Comparison of ENCODE assay signal across 8 mouse cellular contexts in the genomic region with DNA sequence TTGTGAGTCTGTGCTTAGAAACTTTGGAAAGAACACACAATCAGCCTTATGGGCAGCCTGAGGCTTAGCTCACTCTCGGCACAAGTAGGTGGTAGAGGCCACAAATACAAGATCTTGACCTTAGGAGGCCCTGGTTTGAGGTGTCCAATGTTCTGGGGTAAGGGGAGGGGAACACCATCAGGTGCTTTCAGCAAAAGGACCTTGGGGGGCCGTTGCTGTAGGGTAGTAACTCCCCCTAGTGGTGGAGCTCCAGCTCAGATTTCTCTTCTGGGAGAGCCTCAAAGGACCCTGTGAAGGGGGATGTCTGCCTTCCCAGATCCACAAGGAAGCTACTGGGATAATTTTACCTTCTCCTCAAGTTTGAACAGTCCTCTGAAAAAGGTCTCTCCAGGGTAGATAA. TPM values are rescaled to one million over a fixed set of nuclear protein-coding genes. Genes with fewer than 3 reads are reported as not detected.
DNase-seq lines count a peak whose midpoint lies in the region; ATAC-seq and TF ChIP-seq lines count a peak whose summit lies in the region.

No protein-coding gene starts in this region.

- H3K9me3 ChIP-seq in forebrain, embryonic 14.5 days (replicated peaks; ENCODE audit: control insufficient read depth, low read length) = no peaks in the 10 kb centered on the region
- no peaks in the 10 kb centered on the region for H3K9me3 ChIP-seq in forebrain, embryonic 15.5 days
- H3K9me3 ChIP-seq in midbrain, postnatal 0 days (ENCODE audit: low read length) = no peaks in the 10 kb centered on the region
- H3K9me3 ChIP-seq in midbrain, embryonic 11.5 days (ENCODE audit: control insufficient read depth, low read length) = no peaks in the 10 kb centered on the region
- H3K9me3 ChIP-seq in hindbrain, postnatal 0 days (ENCODE audit: low read length) = no peaks in the 10 kb centered on the region

- H3K4me3 ChIP-seq in forebrain, embryonic 14.5 days (ENCODE audit: low read depth, low read length) = no peak overlapping the region
- no peak overlapping the region for H3K4me3 ChIP-seq in forebrain, embryonic 15.5 days
- H3K4me3 ChIP-seq in midbrain, postnatal 0 days (ENCODE audit: low read depth, low read length) = no peak overlapping the region
- no peak overlapping the region for H3K4me3 ChIP-seq in midbrain, embryonic 11.5 days (ENCODE audit: low read depth, low read length)
- no peak overlapping the region for H3K4me3 ChIP-seq in hindbrain, postnatal 0 days (ENCODE audit: low read length)

- peak; percentile 60 for TF ChIP-seq CTCF in midbrain, postnatal 0 days (IDR thresholded peaks at IDR 0.05)
- TF ChIP-seq CTCF in hindbrain, postnatal 0 days (IDR thresholded peaks at IDR 0.05; ENCODE audit: low read depth) = peak; percentile 68

- H3K27me3 ChIP-seq in forebrain, embryonic 14.5 days (replicated peaks; ENCODE audit: control insufficient read depth, insufficient read depth, low read length) = no peaks in the 10 kb centered on the region
- H3K27me3 ChIP-seq in forebrain, embryonic 15.5 days = no peaks in the 10 kb centered on the region
- no peaks in the 10 kb centered on the region for H3K27me3 ChIP-seq in midbrain, postnatal 0 days (ENCODE audit: insufficient read depth, low read length)
- no peaks in the 10 kb centered on the region for H3K27me3 ChIP-seq in midbrain, embryonic 11.5 days (ENCODE audit: control insufficient read depth, insufficient read depth, low read length)
- H3K27me3 ChIP-seq in hindbrain, postnatal 0 days (ENCODE audit: insufficient read depth, low read length) = no peaks in the 10 kb centered on the region
- H3K27me3 ChIP-seq in splenic B cell, adult 2 months (ENCODE audit: control insufficient read depth, insufficient read depth, low read length, poor library complexity, severe bottlenecking) = no peaks in the 10 kb centered on the region

- no peaks in the 10 kb centered on the region for H3K36me3 ChIP-seq in forebrain, embryonic 14.5 days (ENCODE audit: control insufficient read depth, insufficient read depth, low read length)
- H3K36me3 ChIP-seq in forebrain, embryonic 15.5 days = no peaks in the 10 kb centered on the region
- no peaks in the 10 kb centered on the region for H3K36me3 ChIP-seq in midbrain, postnatal 0 days (ENCODE audit: insufficient read depth, low read length)
- no peaks in the 10 kb centered on the region for H3K36me3 ChIP-seq in midbrain, embryonic 11.5 days (ENCODE audit: control insufficient read depth, insufficient read depth, low read length)
- no peaks in the 10 kb centered on the region for H3K36me3 ChIP-seq in hindbrain, postnatal 0 days (ENCODE audit: insufficient read depth, low read length)
- H3K36me3 ChIP-seq in splenic B cell, adult 2 months (ENCODE audit: control insufficient read depth, insufficient read depth, low read length, poor library complexity, severe bottlenecking) = no peaks in the 10 kb centered on the region

- no peak overlapping the region for H3K4me2 ChIP-seq in forebrain, embryonic 14.5 days (ENCODE audit: low read length)
- H3K4me2 ChIP-seq in forebrain, embryonic 15.5 days (replicated peaks) = no peak overlapping the region
- no peak overlapping the region for H3K4me2 ChIP-seq in midbrain, postnatal 0 days (ENCODE audit: low read depth, low read length, poor library complexity, severe bottlenecking)
- no peak overlapping the region for H3K4me2 ChIP-seq in midbrain, embryonic 11.5 days
- no peak overlapping the region for H3K4me2 ChIP-seq in hindbrain, postnatal 0 days (ENCODE audit: low read depth, low read length)

- H3K27ac ChIP-seq in forebrain, embryonic 14.5 days (ENCODE audit: low read depth, low read length) = no peak overlapping the region
- H3K27ac ChIP-seq in forebrain, embryonic 15.5 days (replicated peaks) = no peak overlapping the region
- no peak overlapping the region for H3K27ac ChIP-seq in midbrain, postnatal 0 days (ENCODE audit: low read depth, low read length)
- no peak overlapping the region for H3K27ac ChIP-seq in midbrain, embryonic 11.5 days (ENCODE audit: low read depth, low read length)
- no peak overlapping the region for H3K27ac ChIP-seq in hindbrain, postnatal 0 days

- H3K9ac ChIP-seq in forebrain, embryonic 14.5 days (ENCODE audit: low read length) = no peak overlapping the region
- no peak overlapping the region for H3K9ac ChIP-seq in forebrain, embryonic 15.5 days (replicated peaks)
- H3K9ac ChIP-seq in midbrain, postnatal 0 days (replicated peaks; ENCODE audit: low read length, poor library complexity, severe bottlenecking) = no peak overlapping the region
- no peak overlapping the region for H3K9ac ChIP-seq in midbrain, embryonic 11.5 days (ENCODE audit: low read length)
- no peak overlapping the region for H3K9ac ChIP-seq in hindbrain, postnatal 0 days (replicated peaks; ENCODE audit: low read length)

- H3K4me1 ChIP-seq in forebrain, embryonic 14.5 days (ENCODE audit: control insufficient read depth, insufficient read depth, low read length) = no peaks in the 10 kb centered on the region
- peaks cover 7% of the 10 kb centered on the region; the same call in 1 of the 2 replicates for H3K4me1 ChIP-seq in forebrain, embryonic 15.5 days
- H3K4me1 ChIP-seq in midbrain, postnatal 0 days (ENCODE audit: insufficient read depth, low read length) = no peaks in the 10 kb centered on the region
- H3K4me1 ChIP-seq in midbrain, embryonic 11.5 days (ENCODE audit: control insufficient read depth, insufficient read depth, low read length) = no peaks in the 10 kb centered on the region
- H3K4me1 ChIP-seq in hindbrain, postnatal 0 days (ENCODE audit: insufficient read depth, low read length) = no peaks in the 10 kb centered on the region

- ATAC-seq in forebrain, embryonic 14.5 days = no peak
- ATAC-seq in forebrain, embryonic 15.5 days (replicated peaks) = no peak
- no peak for ATAC-seq in midbrain, postnatal 0 days (ENCODE audit: low FRiP score)
- ATAC-seq in midbrain, embryonic 11.5 days (ENCODE audit: low FRiP score) = no peak
- ATAC-seq in hindbrain, postnatal 0 days = no peak
- ATAC-seq in frontal cortex, adult (ENCODE audit: low TSS enrichment) = no peak

- DNase-seq in forebrain, embryonic 14.5 days (ENCODE audit: low spot score) = peak; percentile 47
- peak; percentile 38 for DNase-seq in midbrain, postnatal 0 days (ENCODE audit: low spot score)
- no peak for DNase-seq in midbrain, embryonic 11.5 days (ENCODE audit: low spot score, missing footprints)
- peak; percentile 55 for DNase-seq in hindbrain, postnatal 0 days (ENCODE audit: low spot score)
- peak; percentile 80 for DNase-seq in splenic B cell, adult 2 months (ENCODE audit: low read depth, low spot score)
- DNase-seq in left cerebral cortex, adult 11 months (ENCODE audit: low spot score) = no peak

- WGBS in forebrain, embryonic 14.5 days = 21% methylated on average over 2 of the region's 2 CpGs
- 13% methylated on average over 2 of the region's 2 CpGs for WGBS in forebrain, embryonic 15.5 days
- WGBS in midbrain, postnatal 0 days = 27% methylated on average over 2 of the region's 2 CpGs
- WGBS in midbrain, embryonic 11.5 days = 7% methylated on average over 2 of the region's 2 CpGs
- 20% methylated on average over 2 of the region's 2 CpGs for WGBS in hindbrain, postnatal 0 days

RNA-seq across cellular contexts. Expression of gene Hdac7, which starts 6.1 kb away (rescaled TPM):
- polyA plus RNA-seq in forebrain, embryonic 14.5 days (2014; fragmentation: Nextera tagmentation; extraction: Ambion mirVana) = 19.5 and 20.0 TPM in 2 replicates
- 25.9 and 26.6 TPM in 2 replicates for polyA plus RNA-seq in forebrain, embryonic 15.5 days (2015; fragmentation: Nextera tagmentation; extraction: Ambion mirVana)
- total RNA-seq in midbrain, postnatal 0 days (2014; rRNA removed) = 22.4 and 24.2 TPM in 2 replicates
- polyA plus RNA-seq in midbrain, postnatal 0 days (2015; fragmentation: Nextera tagmentation; extraction: Ambion mirVana) = 28.7 and 29.2 TPM in 2 replicates
- 14.6 and 16.7 TPM in 2 replicates for polyA plus RNA-seq in midbrain, embryonic 11.5 days (2014; fragmentation: Nextera tagmentation; extraction: Ambion mirVana)
- total RNA-seq in hindbrain, postnatal 0 days (2014; rRNA removed) = 23.6 and 28.6 TPM in 2 replicates
- 21.7 and 23.7 TPM in 2 replicates for polyA plus RNA-seq in hindbrain, postnatal 0 days (2015; fragmentation: Nextera tagmentation; extraction: Ambion mirVana)

RNA-seq across cellular contexts. Expression of gene Vdr, which starts 60.0 kb away (rescaled TPM):
- polyA plus RNA-seq in forebrain, embryonic 14.5 days (2014; fragmentation: Nextera tagmentation; extraction: Ambion mirVana) = 0.20 TPM in 1 of 2 replicates, not detected in the other
- polyA plus RNA-seq in forebrain, embryonic 15.5 days (2015; fragmentation: Nextera tagmentation; extraction: Ambion mirVana) = 0.08 and 0.09 TPM in 2 replicates
- 0.09 and 0.27 TPM in 2 replicates for total RNA-seq in midbrain, postnatal 0 days (2014; rRNA removed)
- polyA plus RNA-seq in midbrain, postnatal 0 days (2015; fragmentation: Nextera tagmentation; extraction: Ambion mirVana) = 0.12 and 0.22 TPM in 2 replicates
- 0.10 and 0.38 TPM in 2 replicates for polyA plus RNA-seq in midbrain, embryonic 11.5 days (2014; fragmentation: Nextera tagmentation; extraction: Ambion mirVana)
- total RNA-seq in hindbrain, postnatal 0 days (2014; rRNA removed) = 0.26 and 0.29 TPM in 2 replicates
- 0.38 and 0.76 TPM in 2 replicates for polyA plus RNA-seq in hindbrain, postnatal 0 days (2015; fragmentation: Nextera tagmentation; extraction: Ambion mirVana)

Comparison
In these comparisons a context has a peak if more than half of its experiments do, and no peak if none do; other contexts are left out.
1. DNase-seq: peak in forebrain, embryonic 14.5 days (single experiment), midbrain, postnatal 0 days (single experiment), hindbrain, postnatal 0 days (single experiment) and splenic B cell, adult 2 months (single experiment); none in midbrain, embryonic 11.5 days (single experiment) and left cerebral cortex, adult 11 months (single experiment).